19 mouse cellular contexts compared by ENCODE assay signal in the genomic region with DNA sequence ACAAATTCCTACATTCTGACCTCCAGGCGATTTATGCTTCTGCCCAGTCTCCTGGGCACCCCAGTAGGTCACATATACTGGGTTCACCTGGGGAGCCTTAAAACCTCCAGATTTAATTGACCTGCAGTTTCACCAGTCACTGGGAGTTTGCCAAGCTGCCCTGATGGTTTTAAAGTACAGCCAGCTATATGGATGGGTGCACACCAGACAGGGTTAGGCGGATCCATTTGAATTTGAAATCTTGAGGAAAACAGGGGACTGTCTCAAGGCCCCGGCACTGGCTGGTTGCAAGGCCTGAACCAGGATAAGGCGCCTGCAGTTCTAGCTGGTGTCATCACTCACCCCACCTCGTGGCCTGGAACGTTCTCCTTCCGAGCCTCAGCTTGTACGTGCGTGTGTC. TPM values are rescaled to one million over a fixed set of nuclear protein-coding genes. Genes with fewer than 3 reads are reported as not detected.
DNase-seq lines count a peak whose midpoint lies in the region; ATAC-seq and TF ChIP-seq lines count a peak whose summit lies in the region.
"Had no signal": no experiment of that assay in that cellular context is flagged by ENCODE, and none has a peak within 500 bp of the region (broad histone marks: within the 10 kb centered on the region; RNA-seq: fewer than 3 reads in every experiment).

No protein-coding gene starts in this region.

- no peaks in the 10 kb centered on the region for H3K36me3 ChIP-seq in neural tube, embryonic 14.5 days (ENCODE audit: control insufficient read depth, insufficient read depth, low read length)
- H3K36me3 ChIP-seq in neural tube, embryonic 15.5 days = no peaks in the 10 kb centered on the region
- H3K36me3 ChIP-seq in kidney, adult 2 months (ENCODE audit: control insufficient read depth, insufficient read depth, low read length) = no peaks in the 10 kb centered on the region
- H3K36me3 ChIP-seq in thymus, adult 2 months (ENCODE audit: control insufficient read depth, insufficient read depth, low read length) = no peaks in the 10 kb centered on the region
- H3K36me3 ChIP-seq: embryonic facial prominence, embryonic 12.5 days; hindbrain, embryonic 13.5 days had no signal

- no peak for TF ChIP-seq CTCF in kidney, adult 2 months (conservative IDR thresholded peaks at IDR 0.05; ENCODE audit: insufficient read depth, insufficient read length, low read depth, low read length)
- TF ChIP-seq CTCF in thymus, adult 2 months (IDR thresholded peaks at IDR 0.05; ENCODE audit: borderline replicate concordance, control insufficient read depth, extremely low read depth, insufficient read depth, low read length, poor library complexity) = no peak

- H3K4me1 ChIP-seq in neural tube, embryonic 14.5 days (ENCODE audit: control insufficient read depth, insufficient read depth, low read length) = peaks cover 25% of the 10 kb centered on the region
- peaks cover 59% of the 10 kb centered on the region for H3K4me1 ChIP-seq in neural tube, embryonic 15.5 days
- peaks cover 51% of the 10 kb centered on the region for H3K4me1 ChIP-seq in kidney, adult 2 months (ENCODE audit: control insufficient read depth, insufficient read depth, low read length)
- H3K4me1 ChIP-seq in thymus, adult 2 months (replicated peaks; ENCODE audit: control insufficient read depth, insufficient read depth, low read length) = peaks cover 25% of the 10 kb centered on the region

- H3K27ac ChIP-seq in neural tube, embryonic 14.5 days (ENCODE audit: low read depth, low read length) = no peak overlapping the region
- H3K27ac ChIP-seq in neural tube, embryonic 15.5 days (replicated peaks) = no peak overlapping the region
- H3K27ac ChIP-seq in kidney, adult 2 months (ENCODE audit: insufficient read depth, low read depth, low read length) = peak overlapping the region; percentile 41
- no peak overlapping the region for H3K27ac ChIP-seq in thymus, adult 2 months (ENCODE audit: control insufficient read depth, insufficient read depth, low read length)
- H3K27ac ChIP-seq: embryonic facial prominence, embryonic 12.5 days; stomach, postnatal 0 days had no signal

- no peaks in the 10 kb centered on the region for H3K9me3 ChIP-seq in neural tube, embryonic 14.5 days (ENCODE audit: control insufficient read depth, low read length)
- H3K9me3 ChIP-seq in neural tube, embryonic 15.5 days (replicated peaks) = no peaks in the 10 kb centered on the region
- H3K9me3 ChIP-seq: embryonic facial prominence, embryonic 12.5 days; hindbrain, embryonic 13.5 days had no signal

- whole genome bisulfite sequencing in neural tube, embryonic 14.5 days = 51% methylated on average over 9 of the region's 9 CpGs
- 40% methylated on average over 9 of the region's 9 CpGs for WGBS in neural tube, embryonic 15.5 days
- WGBS in kidney, adult 2 months = 37% methylated on average over 9 of the region's 9 CpGs
- 97% methylated on average over 9 of the region's 9 CpGs for WGBS in thymus, adult 2 months

- no peak overlapping the region for H3K4me3 ChIP-seq in neural tube, embryonic 14.5 days (ENCODE audit: low read depth, low read length)
- H3K4me3 ChIP-seq in neural tube, embryonic 15.5 days (replicated peaks) = no peak overlapping the region
- H3K4me3 ChIP-seq in kidney, adult 2 months (ENCODE audit: insufficient read depth, low read depth, low read length) = no peak overlapping the region
- no peak overlapping the region for H3K4me3 ChIP-seq in thymus, adult 2 months (ENCODE audit: control insufficient read depth, insufficient read depth, low read length)
- H3K4me3 ChIP-seq: embryonic facial prominence, embryonic 12.5 days; hindbrain, embryonic 13.5 days had no signal

- H3K4me2 ChIP-seq in neural tube, embryonic 14.5 days (ENCODE audit: low read depth, low read length) = no peak overlapping the region
- no peak overlapping the region for H3K4me2 ChIP-seq in neural tube, embryonic 15.5 days
- H3K4me2 ChIP-seq: embryonic facial prominence, embryonic 12.5 days; hindbrain, embryonic 13.5 days had no signal

- no peaks in the 10 kb centered on the region for H3K27me3 ChIP-seq in neural tube, embryonic 14.5 days (ENCODE audit: control insufficient read depth, insufficient read depth, low read length)
- no peaks in the 10 kb centered on the region for H3K27me3 ChIP-seq in neural tube, embryonic 15.5 days (replicated peaks)
- no peaks in the 10 kb centered on the region for H3K27me3 ChIP-seq in kidney, adult 2 months (replicated peaks; ENCODE audit: control insufficient read depth, insufficient read depth, low read length)
- no peaks in the 10 kb centered on the region for H3K27me3 ChIP-seq in thymus, adult 2 months (ENCODE audit: control insufficient read depth, insufficient read depth, low read length)
- H3K27me3 ChIP-seq: embryonic facial prominence, embryonic 12.5 days; hindbrain, embryonic 13.5 days had no signal

- 0 out of 2 replicates have a peak, but pooled peaks have one; percentile 6 for ATAC-seq in neural tube, embryonic 14.5 days (ENCODE audit: low read depth)
- ATAC-seq in neural tube, embryonic 15.5 days (ENCODE audit: low FRiP score) = no peak
- no peak for ATAC-seq in megakaryocyte-erythroid progenitor cell, adult 5-6 weeks (replicated peaks; ENCODE audit: low FRiP score, low TSS enrichment, poor library complexity, severe bottlenecking)
- ATAC-seq: CD4-positive, CD25-positive, alpha-beta regulatory T cell, adult 4 months; intestine, postnatal 0 days had no signal

- DNase-seq in kidney, adult 2 months = peak; percentile 93
- DNase-seq in kidney, postnatal 14 days = peak; percentile 91
- no peak for DNase-seq in thymus, adult 2 months
- no peak for DNase-seq in adrenal gland, adult 8-10 months
- DNase-seq: adrenal gland, postnatal 10 days; cerebellum, adult 18-20 months; forebrain, postnatal 0 days; gastrocnemius, postnatal 10 days; lung, adult 18-20 months; right cerebral cortex, postnatal 14 days; thymus, postnatal 4 days had no signal

- TF ChIP-seq POLR2A in kidney, adult 2 months (IDR thresholded peaks at IDR 0.05; ENCODE audit: low read depth, low read length) = no peak
- TF ChIP-seq POLR2A in thymus, adult 2 months (IDR thresholded peaks at IDR 0.05; ENCODE audit: control insufficient read depth, extremely low read depth, insufficient read depth, low read length, poor library complexity) = no peak

- no peak overlapping the region for H3K9ac ChIP-seq in neural tube, embryonic 14.5 days (replicated peaks; ENCODE audit: low read depth, low read length)
- no peak overlapping the region for H3K9ac ChIP-seq in neural tube, embryonic 15.5 days (replicated peaks)
- H3K9ac ChIP-seq: embryonic facial prominence, embryonic 12.5 days; forebrain, postnatal 0 days; hindbrain, embryonic 13.5 days had no signal

RNA-seq across cellular contexts. Expression of gene Rab11fip4, which starts 52.7 kb away (rescaled TPM):
- polyA plus RNA-seq in neural tube, embryonic 14.5 days (2014; fragmentation: Nextera tagmentation; extraction: Ambion mirVana) = 23.1 and 28.1 TPM in 2 replicates
- 23.1 and 24.1 TPM in 2 replicates for polyA plus RNA-seq in neural tube, embryonic 15.5 days (2015; fragmentation: Nextera tagmentation; extraction: Ambion mirVana)
- polyA plus RNA-seq in kidney, adult 2 months (2012; rRNA removed) = 40.8 and 48.0 TPM in 2 replicates
- total RNA-seq in megakaryocyte-erythroid progenitor cell, adult 5-6 weeks (2014; fragmentation: Nextera tagmentation) = 0.17 and 0.35 TPM in 2 replicates
- 0.65 and 1.1 TPM in 2 replicates for total RNA-seq in megakaryocyte-erythroid progenitor cell, adult 5-6 weeks (2017)
- polyA plus RNA-seq in thymus, adult 2 months (2012; rRNA removed) = 36.8 and 40.9 TPM in 2 replicates
- 10 to 100 TPM in 2 of 4 experiments, 1 to 10 TPM in 2; 4.7 to 20.6 (median 10.4) TPM for total RNA-seq in adrenal gland, adult 8-10 months (2022)

Comparison
In these comparisons a context has a peak if more than half of its experiments do, and no peak if none do; other contexts are left out.
1. DNase-seq: peak in kidney, adult 2 months (single experiment) and kidney, postnatal 14 days (single experiment); none in thymus, adult 2 months (single experiment) and adrenal gland, adult 8-10 months (single experiment).